Mouse (Mus musculus) forebrain, embryonic 15.5 days (tissue): ENCODE measurements at regions not wholly inside any gene's neighbourhood (a gene's known extent, or its start where the extent isn't known, plus 50 kb on each side); places are given as distances from the start of the nearest gene placed in this dataset.
A peak's percentile ranks its signal among the peaks of the same experiment; 100 is the strongest.

Experiments used
- ATAC-seq: fragments of 200-750 bp; cut with Nextera tagmentation; replicated peaks from 2 replicates; pipeline ENCODE4 v1.8.0; 2017; ENCODE audit warnings: mild to moderate bottlenecking, moderate TSS enrichment, moderate library complexity
- H3K27ac ChIP-seq: fragments of 300-500 bp; sonication (generic); replicated peaks from 2 replicates; pipeline ENCODE4 v1.5.1; 2015; ENCODE audit warnings: mild to moderate bottlenecking, inconsistent platforms
- H3K27me3 ChIP-seq: fragments of 300-500 bp; sonication (generic); 2 replicates; pipeline ENCODE4 v1.6.1; 2015; ENCODE audit warnings: inconsistent platforms
- H3K36me3 ChIP-seq: fragments of 300-500 bp; sonication (generic); 2 replicates; pipeline ENCODE4 v1.6.1; 2015; ENCODE audit warnings: mild to moderate bottlenecking, inconsistent platforms
- H3K4me1 ChIP-seq: fragments of 300-500 bp; sonication (generic); 2 replicates; pipeline ENCODE4 v1.6.1; 2015; ENCODE audit warnings: inconsistent platforms
- H3K4me2 ChIP-seq: fragments of 300-500 bp; sonication (generic); replicated peaks from 2 replicates; pipeline ENCODE4 v1.6.1; 2015; ENCODE audit warnings: mild to moderate bottlenecking, inconsistent platforms
- H3K4me3 ChIP-seq: fragments of 300-500 bp; sonication (generic); 2 replicates; pipeline ENCODE4 v1.5.1; 2015; ENCODE audit warnings: mild to moderate bottlenecking, inconsistent platforms
- H3K9ac ChIP-seq: fragments of 300-500 bp; sonication (generic); replicated peaks from 2 replicates; pipeline ENCODE4 v1.6.1; 2015; ENCODE audit warnings: mild to moderate bottlenecking, inconsistent platforms
- H3K9me3 ChIP-seq: fragments of 300-500 bp; sonication (generic); 2 replicates; pipeline ENCODE4 v1.6.1; 2016; ENCODE audit warnings: inconsistent platforms
- WGBS: fragments of 180-500 bp; shearing (Covaris S2); methylation state at CpG from one replicate; pipeline ENCODE4 v1.1.7; 2015; ENCODE audit warnings: mixed read lengths; 5-methylcytosine and 5-hydroxymethylcytosine counted together

- H3K27me3 ChIP-seq, result no peaks in the 10 kb centered on the region
- ATAC-seq, result no peak
- WGBS, result 65% methylated on average over 1 of the region's 1 CpGs
- H3K4me3 ChIP-seq, result no peak overlapping the region
- no peak overlapping the region for H3K27ac ChIP-seq
- no peaks in the 10 kb centered on the region for H3K4me1 ChIP-seq
- H3K9me3 ChIP-seq, result no peaks in the 10 kb centered on the region
- no peak overlapping the region for H3K4me2 ChIP-seq
- H3K9ac ChIP-seq, result no peak overlapping the region
- H3K36me3 ChIP-seq, result no peaks in the 10 kb centered on the region
Observed at GRCm38 (mm10) chr1:124156832-124157231, 111.5 kb upstream of the Dpp10 start.

DNA sequence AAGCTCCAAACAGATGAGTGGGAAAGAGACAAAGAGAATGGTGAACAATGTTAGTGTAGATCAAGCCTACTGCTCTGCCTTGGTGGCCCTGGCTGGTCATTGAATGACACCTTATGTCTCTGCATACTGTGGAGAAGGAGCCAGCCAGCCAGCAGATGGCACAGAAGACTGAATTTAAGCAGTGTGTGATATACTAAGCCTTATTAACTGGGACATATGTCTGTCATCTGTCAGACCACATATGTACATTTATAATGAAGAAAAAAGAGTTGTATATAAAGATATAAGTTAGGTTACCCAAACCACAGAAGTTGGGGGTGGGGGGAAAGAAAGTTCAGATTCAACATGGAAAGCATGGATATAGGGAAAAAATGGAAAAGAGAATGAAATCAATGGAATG is 106.7 kb upstream of the Dpp10 start:
- Histone ChIP-seq H3K9me3 (no peaks in the 10 kb centered on the region), H3K4me2 (no peak overlapping the region)
- ATAC-seq, result no peak

DNA sequence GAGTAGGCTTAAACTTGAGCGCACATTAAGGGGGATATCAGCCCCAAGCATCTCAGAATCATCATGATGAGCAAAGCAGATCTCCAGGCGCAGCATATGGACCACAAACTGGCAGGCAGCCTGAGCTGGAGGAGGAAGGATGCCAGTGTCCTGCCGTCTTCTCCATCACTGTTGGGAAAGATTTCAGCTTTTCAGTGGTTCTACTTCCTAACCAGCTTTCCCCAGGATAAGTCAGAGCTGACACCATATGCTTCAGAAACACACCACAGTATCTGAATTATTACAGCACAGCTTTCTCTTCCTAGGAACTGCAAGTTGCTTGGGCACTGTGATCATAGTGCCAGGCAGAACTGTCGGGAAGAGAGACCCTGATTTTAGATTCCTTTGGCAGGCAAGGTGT is 103.2 kb upstream of the Dpp10 start:
- H3K27me3 ChIP-seq, result no peaks in the 10 kb centered on the region
- no peaks in the 10 kb centered on the region for H3K9me3 ChIP-seq
- H3K36me3 ChIP-seq, result no peaks in the 10 kb centered on the region
- 68% methylated on average over 4 of the region's 4 CpGs for WGBS
- peak; percentile 70 for ATAC-seq
- no peak overlapping the region for H3K4me3 ChIP-seq
- H3K4me1 ChIP-seq, result no peaks in the 10 kb centered on the region
- H3K27ac ChIP-seq, result no peak overlapping the region
- no peak overlapping the region for H3K4me2 ChIP-seq
- no peak overlapping the region for H3K9ac ChIP-seq

More for the DNA sequence above, 106.7 kb upstream of the Dpp10 start:
- no peaks in the 10 kb centered on the region for H3K36me3 ChIP-seq
- H3K4me3 ChIP-seq, result no peak overlapping the region
- no peak overlapping the region for H3K27ac ChIP-seq
- no peaks in the 10 kb centered on the region for H3K27me3 ChIP-seq
- H3K9ac ChIP-seq, result no peak overlapping the region
- no peaks in the 10 kb centered on the region for H3K4me1 ChIP-seq

DNA sequence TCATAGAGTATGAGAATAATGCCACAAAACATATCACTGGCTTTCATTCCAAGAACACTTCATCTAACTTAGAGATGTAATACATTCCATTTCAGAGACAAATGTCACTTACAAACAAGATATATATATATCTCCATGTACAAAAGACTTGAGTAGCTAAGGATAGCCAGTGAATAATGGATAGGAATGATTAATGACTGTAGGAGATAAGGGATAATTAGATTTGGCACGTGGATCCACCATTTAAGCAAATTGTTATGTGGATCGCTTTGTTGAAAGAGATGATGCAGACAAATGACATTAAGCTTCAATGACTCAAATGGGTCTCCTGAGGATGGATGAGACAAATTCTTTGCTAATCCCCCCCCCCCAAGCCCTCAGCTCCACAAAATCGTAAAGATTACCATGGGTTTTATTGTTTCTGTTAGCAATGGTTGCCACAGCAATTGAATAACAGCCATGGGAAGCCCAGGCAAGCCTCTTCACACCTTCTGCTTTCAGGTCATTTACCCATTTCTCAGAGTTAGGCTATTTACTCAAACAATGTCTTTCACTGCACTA is 59.0 kb upstream of the Dpp10 start:
- H3K9me3 ChIP-seq, result no peaks in the 10 kb centered on the region
- no peaks in the 10 kb centered on the region for H3K36me3 ChIP-seq
- no peak overlapping the region for H3K9ac ChIP-seq
- H3K27ac ChIP-seq, result no peak overlapping the region
- no peak overlapping the region for H3K4me3 ChIP-seq
- H3K27me3 ChIP-seq, result no peaks in the 10 kb centered on the region
- no peak for ATAC-seq
- no peak overlapping the region for H3K4me2 ChIP-seq
- no peaks in the 10 kb centered on the region for H3K4me1 ChIP-seq
- WGBS, result 46% methylated on average over 3 of the region's 3 CpGs

- no peaks in the 10 kb centered on the region for H3K27me3 ChIP-seq
- no peak overlapping the region for H3K27ac ChIP-seq
- H3K9me3 ChIP-seq, result no peaks in the 10 kb centered on the region
- no peak for ATAC-seq
- WGBS, result 26% methylated on average over 1 of the region's 1 CpGs
- H3K4me2 ChIP-seq, result no peak overlapping the region
- H3K9ac ChIP-seq, result no peak overlapping the region
- no peaks in the 10 kb centered on the region for H3K36me3 ChIP-seq
- no peaks in the 10 kb centered on the region for H3K4me1 ChIP-seq
- H3K4me3 ChIP-seq, result no peak overlapping the region
Observed at GRCm38 (mm10) chr1:124103049-124103448, 57.7 kb upstream of the Dpp10 start.
